Mouse (Mus musculus) intestine, embryonic 14.5 days (tissue): ENCODE results near the gene Eva1b. TPM values are rescaled to one million over a fixed set of nuclear protein-coding genes. Genes with fewer than 3 reads are reported as not detected.

Experiments
- ATAC-seq: fragments of 200-750 bp; cut with Nextera tagmentation; replicated peaks from 2 replicates; pipeline ENCODE4 v1.8.0; 2017; ENCODE audit warnings: low read depth, moderate number of reproducible peaks, moderate TSS enrichment, moderate library complexity; ENCODE audit not compliant: low FRiP score, low TSS enrichment
- DNase-seq: peaks from one replicate; pipeline ENCODE4 v3.0.0-alpha.2; 2018; ENCODE audit warnings: low spot score
- H3K27ac ChIP-seq: fragments of 300-500 bp; sonication (generic); 2 replicates; pipeline ENCODE4 v1.5.1; 2014; ENCODE audit warnings: low read depth, mild to moderate bottlenecking, control low read depth
- H3K27me3 ChIP-seq: fragments of 300-500 bp; sonication (generic); replicated peaks from 2 replicates; pipeline ENCODE4 v1.6.1; 2014; ENCODE audit warnings: low read length, control low read depth; ENCODE audit not compliant: control insufficient read depth, insufficient read depth
- H3K36me3 ChIP-seq: fragments of 300-500 bp; sonication (generic); 2 replicates; pipeline ENCODE4 v1.6.1; 2014; ENCODE audit warnings: low read length, control low read depth; ENCODE audit not compliant: control insufficient read depth, insufficient read depth
- H3K4me1 ChIP-seq: fragments of 300-500 bp; sonication (generic); replicated peaks from 2 replicates; pipeline ENCODE4 v1.6.1; 2014; ENCODE audit warnings: low read length, control low read depth, mixed read lengths; ENCODE audit not compliant: control insufficient read depth, insufficient read depth
- H3K4me2 ChIP-seq: fragments of 300-500 bp; sonication (generic); 2 replicates; pipeline ENCODE4 v1.6.1; 2014; ENCODE audit warnings: low read length
- H3K4me3 ChIP-seq: fragments of 300-500 bp; sonication (generic); 2 replicates; pipeline ENCODE4 v1.5.1; 2014; ENCODE audit warnings: low read depth, low read length, control low read depth, mixed read lengths
- H3K9ac ChIP-seq: fragments of 300-500 bp; sonication (generic); 2 replicates; pipeline ENCODE4 v1.6.1; 2014; ENCODE audit warnings: mild to moderate bottlenecking, low read length
- H3K9me3 ChIP-seq: fragments of 300-500 bp; sonication (generic); 2 replicates; pipeline ENCODE4 v1.6.1; 2016; ENCODE audit warnings: low read length, control low read depth; ENCODE audit not compliant: control insufficient read depth
- WGBS: fragments of 180-500 bp; shearing (Covaris S2); extraction: QIAGEN DNeasy Blood & Tissue Kit; methylation state at CpG from one replicate; pipeline ENCODE4 v1.1.7; 2014; 5-methylcytosine and 5-hydroxymethylcytosine counted together
- polyA plus RNA-seq: library from polyadenylated mRNA; unstranded; fragments of >200 nt; fragmentation: Nextera tagmentation; extraction: Ambion mirVana; gene quantifications from 2 replicates; pipeline ENCODE4 v1.2.1, GENCODE M21; 2014

The Eva1b gene
- polyA plus RNA-seq, 1 experiment from 2014 or later = 63.2 TPM

DNA sequence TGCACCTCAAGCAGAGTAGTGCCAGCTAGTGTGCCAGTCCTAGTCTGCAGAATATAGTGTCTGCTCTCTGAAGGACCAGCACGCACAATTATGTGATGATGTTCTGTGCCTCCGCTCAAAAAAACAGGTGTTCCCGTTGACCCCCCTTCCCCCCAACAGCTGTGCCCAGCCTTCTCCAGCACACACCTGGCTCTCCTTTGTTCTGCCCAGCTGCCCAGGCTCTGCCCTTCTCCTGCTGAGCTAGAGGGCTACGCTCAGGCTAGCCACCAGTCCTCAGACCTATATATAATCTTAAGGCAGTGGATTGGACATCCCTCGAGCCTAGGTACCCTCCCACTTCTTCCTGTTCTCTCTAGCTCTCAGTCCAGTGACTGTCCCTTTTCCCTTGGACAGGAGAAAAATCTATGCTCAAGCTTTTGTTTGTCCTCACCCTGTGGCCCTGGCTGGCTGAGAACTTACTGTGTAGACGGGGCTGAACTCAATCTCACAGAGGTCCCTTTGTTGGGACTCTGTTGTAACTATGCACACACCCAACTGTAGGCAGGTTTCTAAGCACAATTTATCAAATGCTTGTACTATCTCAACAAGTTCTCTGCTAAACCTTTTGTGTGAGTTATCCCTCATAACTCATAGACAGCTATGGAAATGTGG is 31.5 kb upstream of the Eva1b start:
- WGBS = 70% methylated on average over 6 of the region's 6 CpGs
- Histone ChIP-seq H3K36me3 (0 out of 2 replicates have a peak, but pooled peaks cover 6% of the 10 kb centered on the region), H3K27ac (no peak overlapping the region), H3K9ac (no peak overlapping the region), H3K9me3 (no peaks in the 10 kb centered on the region), H3K4me1 (peaks cover 5% of the 10 kb centered on the region), H3K4me2 (no peak overlapping the region), H3K27me3 (no peaks in the 10 kb centered on the region), H3K4me3 (no peak overlapping the region)
- ATAC-seq = no peak
- DNase-seq = no peak

DNA sequence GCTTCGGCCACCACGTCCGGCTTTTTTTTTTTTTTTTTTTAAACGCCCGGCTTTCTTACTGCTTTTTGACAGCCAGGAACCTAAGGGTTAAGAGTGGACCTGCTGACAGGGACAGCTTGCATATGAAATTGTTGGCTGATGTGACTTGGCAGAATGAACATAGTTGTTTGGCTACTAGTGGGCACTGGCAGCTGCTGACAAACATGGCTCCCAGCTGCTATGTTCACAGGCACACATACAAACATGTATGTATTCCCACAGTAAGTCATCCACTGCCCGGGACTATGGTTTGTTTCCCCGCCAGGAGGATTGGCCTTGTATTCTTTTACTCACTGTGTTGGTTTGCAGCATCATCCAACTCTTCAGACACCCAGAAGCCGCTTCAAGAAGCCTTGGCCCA is 30.4 kb upstream of the Eva1b start:
- Histone ChIP-seq H3K27ac (no peak overlapping the region), H3K4me1 (no peaks in the 10 kb centered on the region), H3K36me3 (0 out of 2 replicates have a peak, but pooled peaks cover 6% of the 10 kb centered on the region), H3K4me3 (no peak overlapping the region), H3K9me3 (peaks cover 5% of the 10 kb centered on the region), H3K9ac (no peak overlapping the region), H3K4me2 (no peak overlapping the region), H3K27me3 (no peaks in the 10 kb centered on the region)
- DNase-seq (no peak), ATAC-seq (no peak)
- 77% methylated on average over 8 of the region's 8 CpGs for WGBS

DNA sequence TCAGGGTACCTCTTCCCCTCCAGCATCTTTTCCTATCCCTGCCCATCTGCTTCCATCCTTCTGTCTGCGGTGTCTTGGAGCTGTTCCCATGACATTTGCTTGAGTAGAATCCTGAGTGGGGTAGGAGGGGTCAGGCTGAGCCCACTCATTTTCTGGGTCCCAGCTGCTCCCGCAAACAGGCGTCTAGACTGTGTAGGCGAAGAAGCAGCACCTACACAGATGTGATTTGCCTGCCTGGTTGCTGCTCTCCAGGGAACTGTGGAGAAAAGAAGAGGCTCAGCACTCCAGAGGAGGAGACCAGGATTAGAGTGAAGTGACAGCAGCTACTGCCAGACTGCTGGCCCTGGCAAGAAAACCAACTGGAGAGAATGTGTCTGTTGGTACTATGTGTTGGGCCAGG is 28.9 kb upstream of the Eva1b start:
- Histone ChIP-seq H3K4me1 (no peaks in the 10 kb centered on the region), H3K9ac (no peak overlapping the region), H3K27me3 (no peaks in the 10 kb centered on the region), H3K4me3 (no peak overlapping the region), H3K36me3 (0 out of 2 replicates have a peak, but pooled peaks cover 7% of the 10 kb centered on the region), H3K9me3 (peaks cover 5% of the 10 kb centered on the region), H3K27ac (no peak overlapping the region), H3K4me2 (no peak overlapping the region)
- DNase-seq (no peak), ATAC-seq (no peak)
- WGBS = 90% methylated on average over 4 of the region's 4 CpGs

DNA sequence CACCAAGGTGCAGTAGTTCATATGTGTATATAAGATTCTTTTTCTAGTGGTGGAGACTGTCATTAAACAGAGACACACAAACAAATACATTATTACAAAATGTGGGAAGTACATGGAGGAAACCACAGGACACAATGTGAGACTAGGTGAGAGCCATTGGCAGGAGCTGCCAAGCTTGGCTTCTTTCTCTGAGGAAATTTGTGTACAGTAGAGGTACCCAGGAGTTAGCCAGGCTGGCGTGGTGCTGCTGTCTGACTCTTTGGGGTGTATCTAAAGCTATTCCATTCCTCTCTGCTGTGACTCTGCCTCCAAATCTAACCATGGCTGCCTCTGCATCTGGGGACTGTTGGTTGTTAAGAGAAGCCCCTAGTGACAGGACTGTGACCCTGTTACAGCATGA is 28.5 kb upstream of the Eva1b start:
- H3K9me3 ChIP-seq = peaks cover 5% of the 10 kb centered on the region
- H3K36me3 ChIP-seq = peaks cover 11% of the 10 kb centered on the region; the same call in 1 of the 2 replicates
- no peaks in the 10 kb centered on the region for H3K4me1 ChIP-seq
- no peak for DNase-seq
- H3K27me3 ChIP-seq = no peaks in the 10 kb centered on the region
- H3K4me3 ChIP-seq = no peak overlapping the region
- no peak overlapping the region for H3K27ac ChIP-seq
- no peak overlapping the region for H3K4me2 ChIP-seq
- WGBS = 96% methylated on average over 1 of the region's 1 CpGs
- no peak for ATAC-seq
- H3K9ac ChIP-seq = no peak overlapping the region

DNA sequence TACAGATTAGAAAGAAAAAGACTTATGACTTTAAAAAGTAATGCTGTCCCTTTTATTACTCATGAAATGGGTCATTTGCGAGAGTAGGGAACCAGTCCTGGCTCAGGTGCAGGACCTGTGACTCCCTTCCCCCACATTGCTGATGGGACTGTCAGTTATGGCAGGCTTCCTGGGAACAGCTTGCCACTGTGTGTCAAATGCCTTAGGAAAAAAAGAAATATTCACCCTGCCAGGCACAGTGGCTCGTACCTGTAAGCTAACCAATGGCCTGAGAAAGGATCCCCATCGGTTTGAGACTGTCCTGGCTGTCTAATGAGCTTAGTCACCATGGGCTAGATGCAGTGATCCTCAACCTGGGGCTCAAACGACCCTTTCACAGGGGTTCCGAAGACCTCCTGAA is 27.5 kb upstream of the Eva1b start:
- Histone ChIP-seq H3K9ac (no peak overlapping the region), H3K4me3 (no peak overlapping the region), H3K4me1 (no peaks in the 10 kb centered on the region), H3K27me3 (no peaks in the 10 kb centered on the region), H3K9me3 (peaks cover 5% of the 10 kb centered on the region), H3K4me2 (no peak overlapping the region), H3K27ac (no peak overlapping the region), H3K36me3 (peaks cover 21% of the 10 kb centered on the region)
- 90% methylated on average over 5 of the region's 5 CpGs for WGBS
- ATAC-seq (no peak), DNase-seq (no peak)

DNA sequence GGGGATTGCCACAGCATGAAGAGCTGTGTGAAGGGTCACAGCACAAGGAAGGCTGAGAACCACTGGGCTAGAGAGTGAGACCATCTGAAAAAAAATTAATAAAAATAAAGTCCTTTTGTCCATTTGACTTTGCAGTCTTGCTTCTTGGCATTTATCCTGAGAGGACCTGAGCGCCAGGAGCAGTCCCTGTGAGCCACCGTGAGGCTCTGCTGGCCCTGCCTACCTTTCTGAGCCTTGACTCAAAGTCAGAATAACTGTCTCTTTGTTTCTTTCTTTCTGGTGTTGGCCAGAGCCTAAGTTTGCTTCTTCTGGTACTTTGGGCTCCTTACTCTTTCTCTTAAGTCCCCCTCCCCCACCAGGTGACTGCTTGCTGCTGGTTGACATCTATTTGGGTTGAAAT is 27.0 kb upstream of the Eva1b start:
- WGBS = 85% methylated on average over 2 of the region's 2 CpGs
- Histone ChIP-seq H3K4me3 (no peak overlapping the region), H3K27ac (no peak overlapping the region), H3K27me3 (no peaks in the 10 kb centered on the region), H3K9ac (no peak overlapping the region), H3K36me3 (peaks cover 25% of the 10 kb centered on the region), H3K4me1 (no peaks in the 10 kb centered on the region), H3K9me3 (peaks cover 5% of the 10 kb centered on the region), H3K4me2 (no peak overlapping the region)
- ATAC-seq (no peak), DNase-seq (no peak)

DNA sequence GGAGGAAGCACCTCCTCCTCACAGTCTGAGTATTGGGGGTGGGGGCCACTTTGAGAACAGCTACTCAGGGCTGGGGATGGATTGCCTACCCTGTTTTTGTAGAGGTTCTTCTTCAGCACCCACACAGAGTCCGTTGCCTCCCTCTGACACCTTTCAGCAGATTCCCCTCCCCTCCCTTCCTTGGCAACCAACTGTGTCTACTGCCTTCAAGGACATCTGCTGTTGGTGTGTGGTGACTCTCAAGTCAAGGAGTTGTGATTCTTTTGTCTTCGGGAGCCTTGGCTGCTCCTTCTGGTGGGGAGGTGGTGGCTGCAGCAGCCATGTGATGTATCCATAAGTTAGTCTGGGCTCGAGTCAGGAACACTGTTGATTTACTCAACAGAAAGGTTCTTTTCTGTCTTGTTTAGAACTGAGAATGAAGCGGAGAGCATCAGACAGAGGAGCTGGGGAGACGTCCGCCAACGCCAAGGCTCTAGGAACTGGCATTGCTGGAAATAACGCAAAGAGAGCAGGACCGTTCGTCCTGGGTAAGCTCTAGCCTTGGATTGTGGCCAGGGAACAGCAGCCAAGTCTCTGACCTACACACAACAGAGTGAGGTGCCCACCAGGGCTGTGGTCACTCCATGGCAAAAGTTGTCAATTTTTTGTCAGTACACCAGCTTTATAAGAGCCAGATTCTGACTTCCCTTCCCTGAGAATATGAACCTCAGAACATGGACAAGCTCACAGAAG is 24.1 kb upstream of the Eva1b start:
- peaks cover 36% of the 10 kb centered on the region for H3K36me3 ChIP-seq
- no peaks in the 10 kb centered on the region for H3K4me1 ChIP-seq
- no peak overlapping the region for H3K4me2 ChIP-seq
- H3K9ac ChIP-seq = no peak overlapping the region
- H3K27me3 ChIP-seq = no peaks in the 10 kb centered on the region
- DNase-seq (no peak), ATAC-seq (no peak)
- no peak overlapping the region for H3K4me3 ChIP-seq
- WGBS = 86% methylated on average over 10 of the region's 10 CpGs
- peaks cover 5% of the 10 kb centered on the region for H3K9me3 ChIP-seq
- no peak overlapping the region for H3K27ac ChIP-seq

DNA sequence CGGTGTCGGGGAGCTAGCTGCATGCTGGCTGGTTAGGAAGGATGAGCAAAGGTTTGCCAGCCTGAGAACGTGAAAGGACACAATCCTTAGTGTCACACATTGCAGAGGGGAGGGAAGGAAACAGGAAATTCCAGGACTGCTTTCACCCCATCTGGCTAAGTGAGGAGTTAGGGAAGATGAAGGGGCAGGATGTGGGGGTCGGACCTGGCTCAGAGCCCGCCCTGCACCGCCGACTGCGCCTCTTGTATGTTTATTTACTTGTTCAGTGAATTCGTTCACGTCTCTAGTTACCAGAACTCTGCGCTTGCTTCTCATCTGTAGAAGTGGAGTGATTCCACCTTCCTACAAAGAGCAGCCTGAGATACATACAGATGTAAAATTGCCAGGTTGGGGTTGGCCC is 17.0 kb upstream of the Eva1b start:
- Histone ChIP-seq H3K4me3 (no peak overlapping the region), H3K4me1 (peaks cover 37% of the 10 kb centered on the region), H3K36me3 (peaks cover 41% of the 10 kb centered on the region), H3K4me2 (peak overlapping the region; percentile 22), H3K27me3 (no peaks in the 10 kb centered on the region), H3K9ac (no peak overlapping the region), H3K9me3 (no peaks in the 10 kb centered on the region), H3K27ac (peak overlapping the region; percentile 89)
- 18% methylated on average over 11 of the region's 11 CpGs for WGBS
- ATAC-seq = 0 out of 2 replicates have a peak, but pooled peaks have one; percentile 5
- DNase-seq = peak; percentile 73
